Mouse (Mus musculus): ENCODE measurements at regions not wholly inside any gene's neighbourhood (a gene's known extent, or its start where the extent isn't known, plus 50 kb on each side); places are given as distances from the start of the nearest gene placed in this dataset.

DNA sequence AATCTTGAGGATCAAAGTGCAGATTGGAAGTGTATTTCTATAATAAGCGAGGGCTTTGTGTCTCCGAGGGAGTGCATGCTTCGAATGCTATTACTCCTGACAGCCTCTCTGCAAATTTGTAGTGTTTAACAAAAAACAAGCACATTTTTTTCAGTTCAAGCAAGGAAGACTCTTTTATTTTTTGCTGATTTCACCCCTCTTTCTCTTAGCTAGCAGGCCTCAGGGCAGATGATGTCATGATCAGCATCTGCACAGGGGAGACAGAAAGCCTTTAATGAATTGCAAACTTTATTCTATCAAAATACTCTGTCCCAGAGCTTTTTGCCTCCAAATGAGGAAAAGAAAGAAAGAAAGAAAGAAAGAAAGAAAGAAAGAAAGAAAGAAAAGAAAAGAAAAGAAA, 455.4 kb downstream of the Prkd1 start:
- no peak overlapping the region for H3K27ac ChIP-seq
- H3K4me1 ChIP-seq: peaks cover 25% of the 10 kb centered on the region
- no peaks in the 10 kb centered on the region for H3K36me3 ChIP-seq (replicated peaks)
- WGBS: 34% methylated on average over 3 of the region's 3 CpGs
- H3K27me3 ChIP-seq: no peaks in the 10 kb centered on the region
- ATAC-seq (ENCODE audit: low FRiP score): no peak
- no peak overlapping the region for H3K4me2 ChIP-seq
- no peak overlapping the region for H3K4me3 ChIP-seq (replicated peaks)
- H3K9ac ChIP-seq: no peak overlapping the region
- H3K9me3 ChIP-seq: no peaks in the 10 kb centered on the region

DNA sequence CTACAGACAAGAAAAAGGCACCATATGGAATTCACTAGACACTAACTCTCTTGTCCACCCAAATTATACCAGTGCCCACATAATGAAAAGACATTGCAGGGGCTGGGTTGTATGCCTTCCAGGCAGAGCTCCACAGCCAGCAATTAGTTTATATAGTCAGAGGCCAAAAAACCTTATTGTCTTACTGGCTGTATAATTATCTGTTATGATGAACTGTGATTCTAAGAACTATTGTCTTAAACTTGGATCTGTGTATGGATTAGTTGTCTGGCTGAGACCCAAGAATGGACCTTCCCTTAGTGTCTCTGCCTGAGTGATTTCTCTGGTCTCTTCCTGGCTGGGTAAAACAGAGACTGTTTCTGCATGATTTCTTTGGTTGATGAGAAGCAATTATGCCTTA, 454.2 kb downstream of the Prkd1 start:
- peak; percentile 55 for ATAC-seq (ENCODE audit: low FRiP score)
- no peaks in the 10 kb centered on the region for H3K27me3 ChIP-seq
- H3K4me1 ChIP-seq: peaks cover 25% of the 10 kb centered on the region
- no peak overlapping the region for H3K9ac ChIP-seq
- no peak overlapping the region for H3K4me2 ChIP-seq
- no peaks in the 10 kb centered on the region for H3K9me3 ChIP-seq
- H3K27ac ChIP-seq: peak overlapping the region; percentile 1; the same call in 1 of the 2 replicates
- no peak overlapping the region for H3K4me3 ChIP-seq (replicated peaks)
- H3K36me3 ChIP-seq (replicated peaks): no peaks in the 10 kb centered on the region

- no peaks in the 10 kb centered on the region for H3K9me3 ChIP-seq
- H3K4me3 ChIP-seq (replicated peaks): no peak overlapping the region
- H3K4me2 ChIP-seq: no peak overlapping the region
- H3K27me3 ChIP-seq: no peaks in the 10 kb centered on the region
- WGBS: 30% methylated on average over 2 of the region's 2 CpGs
- H3K4me1 ChIP-seq: peaks cover 25% of the 10 kb centered on the region
- no peak for ATAC-seq (ENCODE audit: low FRiP score)
- H3K27ac ChIP-seq: no peak overlapping the region
- no peaks in the 10 kb centered on the region for H3K36me3 ChIP-seq (replicated peaks)
- no peak overlapping the region for H3K9ac ChIP-seq
Observed at GRCm38 (mm10) chr12:50196339-50196738, 452.6 kb downstream of the Prkd1 start.

- 96% methylated on average over 1 of the region's 1 CpGs for WGBS
- H3K27ac ChIP-seq: no peak overlapping the region
- no peaks in the 10 kb centered on the region for H3K9me3 ChIP-seq
- no peak for ATAC-seq (ENCODE audit: low FRiP score)
- no peaks in the 10 kb centered on the region for H3K27me3 ChIP-seq
- H3K4me3 ChIP-seq (replicated peaks): no peak overlapping the region
- no peaks in the 10 kb centered on the region for H3K36me3 ChIP-seq (replicated peaks)
- H3K9ac ChIP-seq: no peak overlapping the region
- no peak overlapping the region for H3K4me2 ChIP-seq
- H3K4me1 ChIP-seq: no peaks in the 10 kb centered on the region
Observed at GRCm38 (mm10) chr12:50241139-50241538, 407.8 kb downstream of the Prkd1 start.

DNA sequence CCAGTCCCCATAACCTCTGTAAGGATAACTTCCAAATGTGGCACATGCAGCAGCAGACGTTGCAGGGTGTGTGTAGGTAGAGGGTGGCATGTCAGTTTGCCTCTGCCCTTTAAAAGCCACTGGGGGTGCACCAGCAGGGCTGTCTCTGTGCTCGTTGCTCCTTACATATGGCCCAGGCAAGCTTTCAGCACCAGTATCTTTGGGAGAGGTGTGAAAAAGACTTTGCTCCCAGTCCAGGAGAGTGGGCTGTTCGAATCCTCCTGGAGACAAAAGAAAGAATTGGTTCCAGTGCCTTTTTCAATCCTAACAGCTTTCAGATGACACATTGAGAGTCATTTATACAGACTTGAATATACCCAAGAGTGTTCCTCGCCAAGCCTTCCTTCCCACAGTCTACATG, 390.0 kb downstream of the Prkd1 start:
- no peaks in the 10 kb centered on the region for H3K4me1 ChIP-seq
- H3K9ac ChIP-seq: no peak overlapping the region
- H3K4me3 ChIP-seq (replicated peaks): no peak overlapping the region
- WGBS: 84% methylated on average over 4 of the region's 4 CpGs
- no peak overlapping the region for H3K4me2 ChIP-seq
- no peaks in the 10 kb centered on the region for H3K36me3 ChIP-seq (replicated peaks)
- no peaks in the 10 kb centered on the region for H3K9me3 ChIP-seq
- H3K27me3 ChIP-seq: no peaks in the 10 kb centered on the region
- no peak overlapping the region for H3K27ac ChIP-seq
- no peak for ATAC-seq (ENCODE audit: low FRiP score)

GRCm38 (mm10) chr12:50261072-50261471, 387.8 kb downstream of the Prkd1 start:
- H3K27ac ChIP-seq: no peak overlapping the region
- ATAC-seq (ENCODE audit: low FRiP score): no peak
- H3K27me3 ChIP-seq: no peaks in the 10 kb centered on the region
- WGBS: 88% methylated on average over 4 of the region's 4 CpGs
- no peak overlapping the region for H3K4me2 ChIP-seq
- H3K9me3 ChIP-seq: no peaks in the 10 kb centered on the region
- H3K9ac ChIP-seq: no peak overlapping the region
- no peaks in the 10 kb centered on the region for H3K36me3 ChIP-seq (replicated peaks)
- no peak overlapping the region for H3K4me3 ChIP-seq (replicated peaks)
- no peaks in the 10 kb centered on the region for H3K4me1 ChIP-seq

- H3K9me3 ChIP-seq: no peaks in the 10 kb centered on the region
- H3K4me1 ChIP-seq: no peaks in the 10 kb centered on the region
- no peaks in the 10 kb centered on the region for H3K36me3 ChIP-seq (replicated peaks)
- WGBS: 95% methylated on average over 2 of the region's 2 CpGs
- H3K27ac ChIP-seq: no peak overlapping the region
- no peak overlapping the region for H3K4me3 ChIP-seq (replicated peaks)
- no peak for ATAC-seq (ENCODE audit: low FRiP score)
- H3K4me2 ChIP-seq: no peak overlapping the region
- H3K27me3 ChIP-seq: no peaks in the 10 kb centered on the region
- H3K9ac ChIP-seq: no peak overlapping the region
Observed at GRCm38 (mm10) chr12:50273239-50273880, 375.5 kb downstream of the Prkd1 start.

DNA sequence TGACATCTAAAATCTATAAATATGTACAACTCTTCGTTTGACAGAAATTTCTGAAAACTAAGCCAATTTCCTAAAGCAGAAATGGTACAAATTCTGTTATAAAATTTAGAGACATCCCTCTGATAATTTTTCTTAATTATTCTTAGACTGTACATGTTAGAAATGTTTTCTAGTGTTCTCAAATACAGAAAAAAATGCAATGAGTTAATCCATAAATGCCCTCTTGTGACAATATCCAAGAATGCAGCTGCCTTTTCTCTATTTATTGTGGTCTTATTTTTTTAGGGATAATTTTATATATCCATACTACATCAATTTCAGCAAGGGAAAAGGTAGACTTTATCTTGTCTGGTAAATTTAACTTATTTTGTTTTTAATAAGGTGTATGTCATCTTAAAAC, 367.3 kb downstream of the Prkd1 start:
- H3K4me1 ChIP-seq: no peaks in the 10 kb centered on the region
- no peaks in the 10 kb centered on the region for H3K9me3 ChIP-seq
- no peak overlapping the region for H3K27ac ChIP-seq
- no peak overlapping the region for H3K4me2 ChIP-seq
- H3K36me3 ChIP-seq (replicated peaks): no peaks in the 10 kb centered on the region
- no peak overlapping the region for H3K9ac ChIP-seq
- no peaks in the 10 kb centered on the region for H3K27me3 ChIP-seq
- ATAC-seq (ENCODE audit: low FRiP score): no peak
- WGBS: 79% methylated on average over 1 of the region's 1 CpGs
- H3K4me3 ChIP-seq (replicated peaks): no peak overlapping the region

Measured in forebrain, embryonic 12.5 days (tissue).